Mouse (Mus musculus) frontal cortex, postnatal 14 days (tissue): ENCODE data around the gene Rab9.

Source experiments
- DNase-seq, 2 experiments: peaks; one replicate each; pipeline ENCODE4 v3.0.0; 2022; ENCODE audit warnings: low spot score in 2 of 2

Gene Rab9

GRCm38 (mm10) chrX:166453532-166453931 lies 26.1 kb downstream of the Rab9 start:
- no peak for DNase-seq

GRCm38 (mm10) chrX:166444552-166444951 lies 35.1 kb downstream of the Rab9 start:
- no peak for DNase-seq

GRCm38 (mm10) chrX:166440616-166441063 lies 39.0 kb downstream of the Rab9 start, which contains the start of gene Ofd1:
Ofd1 (minus strand) TSS chrX:166440704.
- peak; percentile 79 to 80 for DNase-seq

- peak in 1 of 2 experiments; percentile 8 for DNase-seq
These were observed 39.5 kb downstream of the Rab9 start, which contains the start of gene Trappc2 for GRCm38 (mm10) chrX:166440036-166440615. Trappc2 (plus strand) TSS chrX:166440574.

GRCm38 (mm10) chrX:166434812-166435211 lies 44.9 kb downstream of the Rab9 start:
- no peak for DNase-seq

- no peak for DNase-seq
These were observed 63.5 kb downstream of the Rab9 start for GRCm38 (mm10) chrX:166416196-166416595.

- no peak for DNase-seq
These were observed 71.8 kb downstream of the Rab9 start for GRCm38 (mm10) chrX:166407865-166408264.
